Mouse (Mus musculus): ENCODE measurements around the gene Ccl2.

Gene Ccl2

DNA sequence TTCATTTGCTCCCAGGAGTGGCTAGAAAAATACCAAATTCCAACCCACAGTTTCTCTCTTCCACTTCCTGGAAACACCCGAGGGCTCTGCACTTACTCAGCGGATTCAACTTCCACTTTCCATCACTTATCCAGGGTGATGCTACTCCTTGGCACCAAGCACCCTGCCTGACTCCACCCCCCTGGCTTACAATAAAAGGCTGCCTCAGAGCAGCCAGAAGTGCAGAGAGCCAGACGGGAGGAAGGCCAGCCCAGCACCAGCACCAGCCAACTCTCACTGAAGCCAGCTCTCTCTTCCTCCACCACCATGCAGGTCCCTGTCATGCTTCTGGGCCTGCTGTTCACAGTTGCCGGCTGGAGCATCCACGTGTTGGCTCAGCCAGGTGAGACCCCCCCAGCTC, at the start of gene Ccl2:
TSS of gene Ccl2 (plus strand) at position 216 of the 400 bp plus-strand sequence.
- peak; percentile 35 for DNase-seq

DNA sequence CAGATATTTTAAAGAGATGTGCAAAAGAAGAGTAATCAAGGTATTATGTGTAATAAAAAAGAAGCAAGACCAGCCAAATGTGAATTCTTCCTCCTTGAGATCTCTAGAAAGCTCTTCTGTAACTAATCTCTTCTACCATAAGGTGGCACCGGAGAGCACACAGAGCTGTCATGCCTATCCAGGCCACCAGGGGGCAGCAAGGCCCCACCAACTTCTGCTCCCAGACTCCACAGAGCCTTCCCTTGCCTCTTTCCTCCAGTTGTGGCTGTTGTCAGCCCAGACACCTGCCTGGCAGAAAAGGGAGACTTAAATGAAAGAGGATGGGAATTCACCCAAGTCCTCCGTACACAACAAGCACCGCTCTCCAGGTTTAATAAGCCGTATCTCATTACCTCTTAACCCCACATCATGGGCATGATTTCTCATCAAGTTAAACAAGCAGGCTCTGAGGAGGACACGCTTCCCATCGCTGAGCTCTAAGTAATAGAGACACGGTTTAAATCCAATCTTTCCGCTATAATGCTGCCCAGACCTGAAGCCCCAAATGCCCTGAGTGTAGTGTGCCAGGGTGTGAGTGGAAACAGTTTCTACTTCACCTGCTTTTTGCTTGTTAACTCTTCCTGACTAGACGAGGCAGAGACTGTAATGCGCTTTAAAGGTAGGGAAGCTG, 39.1 kb upstream of the Ccl2 start:
- DNase-seq = peak; percentile 62

DNA sequence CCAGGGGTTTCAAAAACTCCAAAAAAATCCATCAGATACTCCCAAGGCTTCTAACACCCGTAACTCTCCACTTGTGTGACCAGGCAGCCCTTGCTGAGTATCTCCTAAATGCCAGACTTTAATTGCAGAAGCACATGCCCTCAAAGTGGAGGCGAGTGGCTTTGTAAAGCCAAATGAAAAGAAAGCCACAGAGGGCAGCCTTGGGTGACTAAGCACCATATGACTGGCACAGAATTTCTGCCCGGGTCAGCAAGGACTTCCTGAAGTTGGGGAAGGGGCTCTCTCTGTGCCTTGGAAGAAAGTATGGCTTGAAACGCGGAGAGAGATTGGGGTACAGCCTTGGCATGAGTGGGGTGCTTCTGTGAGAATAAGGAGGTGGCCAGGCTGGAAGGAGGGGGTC, 38.3 kb upstream of the Ccl2 start:
- DNase-seq = no peak

GRCm38 (mm10) chr11:81998646-81999045, 36.7 kb upstream of the Ccl2 start:
- no peak for DNase-seq

DNA sequence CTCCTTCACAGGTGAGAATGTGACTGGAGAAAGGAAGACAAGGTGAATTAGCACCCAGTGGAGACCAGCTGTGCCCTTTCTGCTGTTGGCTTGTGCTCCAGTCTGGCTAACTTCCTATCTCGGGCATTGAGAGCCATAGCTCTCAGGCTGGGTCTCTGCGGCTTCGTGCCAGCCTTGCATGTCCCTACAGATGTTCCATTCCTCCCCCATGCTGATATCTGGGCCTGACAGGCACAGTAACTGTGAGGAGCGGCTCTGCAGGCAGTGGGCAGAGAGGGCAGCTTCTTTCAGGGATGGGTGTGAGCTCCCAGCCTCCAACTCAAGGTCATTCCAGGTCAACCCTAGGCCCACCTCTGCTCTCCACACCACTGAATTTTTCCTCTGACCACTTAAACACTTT, 35.9 kb upstream of the Ccl2 start:
- DNase-seq = no peak

- DNase-seq = no peak
Measured at GRCm38 (mm10) chr11:82000581-82000980, 34.8 kb upstream of the Ccl2 start.

- no peak for DNase-seq
Measured at GRCm38 (mm10) chr11:82004810-82005209, 30.6 kb upstream of the Ccl2 start.

- DNase-seq = peak; percentile 7
Measured at GRCm38 (mm10) chr11:82006796-82007423, 28.5 kb upstream of the Ccl2 start.

- no peak for DNase-seq
Measured at GRCm38 (mm10) chr11:82010115-82010514, 25.3 kb upstream of the Ccl2 start.

GRCm38 (mm10) chr11:82011411-82012193, 23.8 kb upstream of the Ccl2 start:
- no peak for DNase-seq

DNA sequence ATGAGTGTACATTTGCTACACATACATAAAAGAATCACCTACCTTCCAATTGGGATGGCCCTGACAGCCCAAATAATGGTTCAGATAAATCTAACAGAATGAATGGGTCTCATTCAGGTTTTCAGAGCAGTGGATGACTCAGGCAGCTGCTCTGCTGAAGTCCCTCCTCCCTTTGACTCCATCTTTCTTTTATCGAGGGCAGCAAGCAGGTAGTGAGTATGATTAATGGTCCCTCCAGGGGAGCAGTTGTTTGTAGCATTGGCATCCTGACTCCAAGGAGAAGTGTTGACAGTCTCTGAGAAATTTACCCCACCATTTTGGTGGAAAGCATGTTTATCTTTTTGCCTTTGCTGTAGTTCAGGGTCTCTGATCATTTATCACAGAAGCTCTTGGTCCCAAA, 21.6 kb upstream of the Ccl2 start:
- DNase-seq = no peak

GRCm38 (mm10) chr11:82015066-82015465, 20.3 kb upstream of the Ccl2 start:
- no peak for DNase-seq

DNA sequence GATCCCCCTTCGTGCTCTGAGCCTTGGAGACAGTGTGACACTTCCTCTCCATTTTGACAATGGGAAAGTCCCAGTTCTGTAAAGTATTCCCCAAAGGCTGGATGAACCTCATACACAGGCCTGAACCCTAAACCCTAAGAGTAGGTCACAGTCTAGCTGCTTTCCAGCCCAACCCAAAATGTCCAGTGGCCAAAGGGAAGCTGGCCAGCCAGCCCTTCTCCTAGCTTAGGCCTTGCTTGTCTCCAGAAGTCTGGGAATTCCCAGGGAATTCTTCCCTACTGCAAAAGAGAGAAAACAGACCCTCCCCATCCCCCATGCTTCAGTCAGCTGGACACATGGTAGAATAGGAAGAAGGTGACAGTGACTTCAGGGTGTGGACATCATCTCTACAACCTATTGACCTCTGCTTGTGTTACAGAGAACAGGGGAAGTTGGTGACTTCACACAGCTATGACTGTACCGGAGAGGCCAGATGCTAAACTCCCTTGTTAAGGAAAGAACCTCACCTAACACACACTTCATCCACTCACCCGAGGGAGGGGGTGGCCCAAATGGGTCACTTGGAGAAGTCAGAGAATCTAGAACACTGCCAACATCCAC, 19.1 kb upstream of the Ccl2 start:
- DNase-seq = no peak

GRCm38 (mm10) chr11:82019389-82019788, 16.0 kb upstream of the Ccl2 start:
- DNase-seq = no peak

DNA sequence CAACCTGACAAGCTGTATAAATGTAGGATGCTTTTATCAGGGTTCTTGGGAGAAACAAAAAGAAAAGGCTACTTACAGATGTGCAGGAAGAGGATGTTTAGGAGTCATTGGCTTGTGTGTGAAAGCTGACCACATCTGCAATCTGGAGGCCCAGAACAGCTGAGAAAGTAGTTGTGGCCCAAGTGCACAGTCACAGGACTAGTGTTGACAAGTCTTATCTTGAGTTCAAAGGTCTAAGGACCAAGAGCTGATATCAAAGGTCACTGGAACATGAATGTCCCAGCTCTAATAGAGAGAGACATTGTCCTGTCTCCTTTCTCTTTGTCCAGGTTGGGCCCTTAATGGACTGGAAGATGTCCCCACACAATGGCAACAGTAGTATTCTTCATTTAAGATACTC, 15.6 kb upstream of the Ccl2 start:
- DNase-seq = no peak

GRCm38 (mm10) chr11:82021406-82021805, 14.0 kb upstream of the Ccl2 start:
- no peak for DNase-seq

DNA sequence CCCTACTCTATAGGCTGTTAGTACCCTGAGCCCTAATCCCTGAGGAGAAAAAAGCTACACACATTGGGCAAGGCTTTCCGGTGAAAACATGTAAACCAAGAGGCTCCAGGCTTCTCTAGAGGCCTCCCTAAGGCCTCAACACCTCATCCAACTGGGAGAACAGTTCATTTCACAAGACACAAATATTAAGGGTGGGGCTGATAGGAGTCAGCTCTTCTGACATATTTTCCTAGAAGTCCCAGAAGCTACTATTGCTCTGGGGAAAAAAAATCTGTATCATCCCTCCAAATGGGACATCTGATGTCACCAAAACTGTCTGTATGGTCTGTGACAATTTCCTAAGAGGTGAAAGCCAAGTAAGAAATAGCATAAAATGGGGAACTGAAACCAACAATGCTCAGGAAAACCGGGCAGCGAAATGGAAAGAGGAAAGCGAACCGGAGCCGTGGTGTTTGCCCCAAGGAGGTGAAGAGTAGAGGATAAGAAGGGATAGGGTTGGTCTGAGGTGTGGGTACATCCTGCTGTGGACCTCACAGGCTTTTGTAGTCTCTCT, 12.8 kb upstream of the Ccl2 start:
- DNase-seq = no peak

DNA sequence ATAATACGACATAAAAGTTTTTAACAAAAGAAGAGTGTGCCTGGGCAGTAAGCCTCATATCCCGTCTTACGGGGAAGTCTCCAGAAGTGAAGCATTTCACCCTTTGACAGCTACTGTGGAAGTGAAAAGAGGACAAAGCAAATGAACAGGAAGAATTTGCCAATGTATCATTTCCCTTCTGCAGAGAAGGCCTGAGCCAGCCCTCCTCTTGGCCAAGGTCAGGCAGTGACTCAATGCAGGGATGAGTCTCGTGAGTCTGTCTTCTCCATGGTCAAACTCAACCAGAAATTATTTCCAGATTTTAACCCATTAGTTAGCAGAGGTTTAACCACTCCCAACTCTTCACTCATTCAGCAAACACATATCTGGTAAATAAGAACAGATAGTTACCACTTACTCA, 11.6 kb upstream of the Ccl2 start:
- DNase-seq = no peak

DNA sequence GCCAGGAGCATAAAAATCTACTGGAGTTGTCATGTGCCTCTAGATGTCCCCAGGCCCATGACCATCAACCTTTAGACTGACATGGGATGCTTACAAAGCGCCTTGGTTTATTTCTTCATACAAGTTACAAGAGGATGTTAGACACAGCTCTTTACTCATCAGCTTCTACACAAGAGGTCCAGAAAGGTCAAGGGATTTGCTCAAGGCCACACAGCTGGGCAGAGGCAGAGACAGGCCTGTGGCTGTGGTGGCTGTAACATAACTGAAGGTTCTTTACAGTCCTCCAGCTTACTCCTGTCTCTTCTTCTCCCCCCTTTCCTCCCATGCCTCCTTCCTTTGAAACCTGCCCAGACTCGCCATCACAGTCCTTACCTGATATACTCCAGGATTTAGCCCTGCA, 5.2 kb upstream of the Ccl2 start:
- DNase-seq = no peak

DNA sequence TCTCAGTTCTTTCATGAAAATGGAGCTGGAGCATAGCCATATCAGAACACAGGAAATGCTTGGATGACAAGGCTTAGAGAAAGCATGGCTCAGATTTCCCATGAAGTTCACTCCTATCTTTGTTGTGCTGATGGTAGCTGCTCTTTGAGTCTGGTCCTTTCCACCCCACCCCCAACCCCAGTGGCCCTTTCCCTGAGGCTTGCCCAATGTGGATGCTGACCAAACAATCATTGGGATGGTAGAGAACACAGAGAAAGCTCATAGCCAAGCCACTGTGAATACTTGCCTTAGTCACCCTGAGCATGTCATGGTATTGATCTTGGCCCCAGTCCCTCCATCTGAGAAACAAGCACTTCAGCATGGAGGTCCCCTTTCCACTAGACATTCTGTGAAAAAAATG, 3.2 kb upstream of the Ccl2 start:
- DNase-seq = no peak

- DNase-seq = peak; percentile 34
Measured at GRCm38 (mm10) chr11:82032678-82033344, 2.6 kb upstream of the Ccl2 start.

GRCm38 (mm10) chr11:82034446-82034845, 925 bp upstream of the Ccl2 start:
- no peak for DNase-seq

- no peak for DNase-seq
Measured at GRCm38 (mm10) chr11:82035857-82036256, 486 bp downstream of the Ccl2 start.

Data from liver (tissue).